Mouse (Mus musculus): ENCODE data around the gene Mtmr4.

Gene Mtmr4

DNA sequence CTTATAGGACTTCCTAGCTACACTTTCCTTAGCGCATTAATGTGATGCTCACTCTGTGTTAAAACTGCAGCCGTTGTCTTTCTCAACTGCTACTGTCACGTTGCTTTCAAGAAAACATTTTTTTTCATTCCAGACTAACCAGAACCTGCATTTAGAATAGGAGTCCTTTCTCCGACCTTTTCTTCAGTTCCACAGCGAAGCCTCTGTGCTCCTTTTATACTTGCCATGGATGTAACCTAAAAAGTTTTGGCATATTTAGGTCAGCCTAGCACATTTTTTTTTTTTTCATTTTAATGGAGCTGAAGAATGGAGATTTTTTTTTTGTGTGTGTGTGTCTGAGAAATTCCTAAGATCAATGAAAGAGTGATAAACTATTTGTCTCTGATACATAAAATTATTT, 23.6 kb downstream of the Mtmr4 start:
- no peak for DNase-seq (ENCODE audit: low read depth, low spot score)

- no peak for DNase-seq (ENCODE audit: low read depth, low spot score)
Measured at GRCm38 (mm10) chr11:87615952-87616351, 24.0 kb downstream of the Mtmr4 start.

- DNase-seq (ENCODE audit: low read depth, low spot score): no peak
Measured at GRCm38 (mm10) chr11:87616790-87617474, 25.0 kb downstream of the Mtmr4 start, which contains the start of gene Hsf5. Hsf5 (plus strand) TSS chr11:87617164.

GRCm38 (mm10) chr11:87617606-87618005, 25.6 kb downstream of the Mtmr4 start:
- no peak for DNase-seq (ENCODE audit: low read depth, low spot score)

GRCm38 (mm10) chr11:87623160-87623559, 31.2 kb downstream of the Mtmr4 start:
- no peak for DNase-seq (ENCODE audit: low read depth, low spot score)

- no peak for DNase-seq (ENCODE audit: low read depth, low spot score)
Measured at GRCm38 (mm10) chr11:87629859-87630258, 37.9 kb downstream of the Mtmr4 start.

GRCm38 (mm10) chr11:87638793-87639192, 46.8 kb downstream of the Mtmr4 start:
- no peak for DNase-seq (ENCODE audit: low read depth, low spot score)

DNA sequence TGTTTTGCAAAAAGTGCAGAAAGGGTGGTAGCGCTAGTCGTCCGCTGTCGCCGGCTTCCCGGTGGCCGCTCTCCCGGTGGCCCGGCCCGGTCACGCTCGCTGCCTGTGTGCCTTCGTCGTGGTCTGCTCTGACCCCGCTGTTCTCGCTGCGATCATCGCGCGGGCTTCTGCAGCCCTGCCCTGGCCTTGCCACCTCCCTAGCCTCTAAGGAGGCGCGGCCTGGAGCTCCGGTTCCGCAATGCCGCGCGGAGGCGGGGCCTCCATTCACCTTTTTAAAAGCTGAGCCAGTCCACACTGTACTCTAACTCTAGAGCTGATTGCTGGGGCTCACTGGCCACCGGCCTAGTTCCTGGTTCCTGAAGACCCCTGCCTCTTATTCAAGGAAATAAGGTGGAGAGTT, 47.2 kb downstream of the Mtmr4 start:
- DNase-seq (ENCODE audit: low read depth, low spot score): peak; percentile 35

DNA sequence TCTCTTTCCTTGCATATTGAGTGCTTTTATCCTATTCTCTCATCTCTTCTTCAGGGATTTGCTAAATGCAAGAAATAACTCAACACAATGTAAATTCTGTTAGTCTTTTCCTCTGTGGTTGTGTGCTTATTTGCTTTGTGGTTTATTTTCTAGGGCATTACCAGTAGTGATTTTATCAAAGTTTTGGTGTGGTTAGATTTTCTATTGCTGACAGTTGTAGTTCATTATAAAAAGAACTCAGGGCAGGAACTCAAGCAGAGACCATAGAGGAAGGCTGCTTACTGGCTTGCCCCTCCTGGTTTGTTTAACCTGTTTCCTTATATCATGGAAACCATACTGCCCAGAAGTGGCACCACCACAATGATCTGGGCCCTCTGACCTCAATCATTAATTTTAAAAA, 50.9 kb downstream of the Mtmr4 start:
- no peak for DNase-seq (ENCODE audit: low read depth, low spot score)

DNA sequence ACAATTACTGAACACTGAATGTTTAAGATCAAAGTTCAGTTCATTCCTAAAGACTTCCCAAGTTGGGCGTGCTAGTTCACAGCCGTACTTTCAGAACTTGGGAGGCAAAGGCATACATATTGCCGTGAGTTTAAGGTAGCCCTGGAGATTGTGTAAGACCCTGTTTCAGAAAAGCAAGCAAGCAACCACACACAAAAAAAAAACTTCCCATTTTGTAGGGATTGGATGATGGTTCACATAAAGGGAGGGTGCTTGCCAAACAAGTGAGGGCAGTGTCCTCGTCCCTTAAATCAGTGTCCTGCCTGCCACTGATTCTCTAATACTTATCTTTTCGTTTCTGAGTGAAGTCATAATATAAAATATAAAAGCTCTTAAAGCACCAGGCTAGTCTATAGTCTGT, 62.7 kb downstream of the Mtmr4 start:
- no peak for DNase-seq (ENCODE audit: low read depth, low spot score)

DNA sequence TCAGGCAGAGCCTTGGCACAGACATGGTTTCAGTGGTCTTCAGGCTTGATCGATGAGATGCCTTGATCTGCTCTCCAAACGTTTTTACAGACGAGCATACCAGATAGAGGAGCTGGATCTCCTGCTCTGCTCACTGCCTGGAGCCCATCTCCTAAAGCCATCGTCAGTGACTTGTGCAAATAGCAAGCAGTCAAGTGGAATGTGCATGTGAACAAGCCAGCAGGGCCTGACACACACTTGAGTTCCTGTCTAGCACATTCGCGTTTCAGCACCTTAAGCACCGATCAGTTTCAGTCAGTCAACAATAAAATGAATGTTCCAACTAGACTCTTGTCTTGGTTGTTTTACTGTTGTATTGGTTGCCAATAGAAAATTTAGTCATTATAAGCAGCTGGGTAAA, 67.3 kb downstream of the Mtmr4 start:
- DNase-seq (ENCODE audit: low read depth, low spot score): no peak

DNA sequence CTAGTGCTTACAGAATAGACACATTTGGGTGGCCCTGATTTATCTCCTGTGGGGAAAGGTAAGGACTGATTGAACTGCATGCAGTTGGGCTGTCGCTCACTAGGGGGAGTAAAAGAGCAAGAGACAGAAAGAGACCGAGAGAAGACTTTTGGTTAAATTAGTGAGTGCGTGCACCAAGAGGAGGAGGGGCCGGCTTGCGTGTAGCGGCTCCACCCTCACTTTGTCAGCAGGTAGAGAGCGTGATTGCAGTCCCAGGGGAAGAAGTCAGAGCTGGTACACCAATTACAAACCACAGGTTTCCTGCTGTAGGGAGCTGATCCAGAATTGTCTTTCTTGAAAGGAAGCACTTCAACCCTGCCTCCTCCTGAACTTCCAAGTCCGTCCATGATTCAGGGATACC, 70.4 kb downstream of the Mtmr4 start, which contains the start of gene Rnf43:
Rnf43 (plus strand) TSS at position 316 of the 400 bp plus-strand sequence.
- DNase-seq (ENCODE audit: low read depth, low spot score): peak; percentile 75

- no peak for DNase-seq (ENCODE audit: low read depth, low spot score)
Measured at GRCm38 (mm10) chr11:87662822-87663221, 70.9 kb downstream of the Mtmr4 start.

DNA sequence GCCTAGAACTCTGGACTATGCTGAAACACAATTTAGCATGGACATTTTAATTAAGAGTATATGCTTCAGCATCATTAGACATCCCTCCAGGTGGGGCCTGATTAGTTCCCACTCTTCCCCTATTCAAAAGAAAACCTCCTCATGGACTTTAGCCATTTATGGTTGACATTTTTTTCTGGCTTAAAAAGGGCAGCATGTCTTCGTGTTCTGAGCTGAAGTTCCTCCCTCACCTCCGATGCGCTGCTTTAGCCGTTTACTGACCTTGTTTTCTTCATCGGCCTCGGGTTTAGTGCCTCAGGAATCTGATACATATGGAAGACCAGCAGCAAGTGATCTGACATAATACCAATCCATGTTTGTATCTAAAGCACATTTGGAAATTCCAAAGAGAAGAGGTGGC, 72.0 kb downstream of the Mtmr4 start:
- DNase-seq (ENCODE audit: low read depth, low spot score): no peak

- no peak for DNase-seq (ENCODE audit: low read depth, low spot score)
Measured at GRCm38 (mm10) chr11:87664521-87664920, 72.6 kb downstream of the Mtmr4 start.

DNA sequence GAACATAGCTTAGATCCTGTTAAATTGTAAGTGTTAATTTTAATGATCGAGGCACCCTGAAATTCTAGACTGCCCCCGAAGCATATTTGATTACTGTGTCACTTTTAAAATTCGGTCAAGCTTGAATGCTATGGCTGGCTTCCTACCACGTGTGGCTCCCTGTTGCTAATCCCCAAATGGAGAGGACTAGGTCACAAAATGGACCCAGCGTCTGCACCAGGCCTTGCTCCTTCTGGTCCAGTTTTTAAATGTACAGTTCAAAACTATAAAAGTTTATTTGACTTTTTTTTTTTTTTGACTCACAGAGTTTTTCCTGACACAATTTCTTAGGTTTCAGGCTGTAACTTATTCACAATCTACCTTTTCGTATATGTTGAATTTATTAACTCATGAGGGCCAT, 73.3 kb downstream of the Mtmr4 start:
- no peak for DNase-seq (ENCODE audit: low read depth, low spot score)

DNA sequence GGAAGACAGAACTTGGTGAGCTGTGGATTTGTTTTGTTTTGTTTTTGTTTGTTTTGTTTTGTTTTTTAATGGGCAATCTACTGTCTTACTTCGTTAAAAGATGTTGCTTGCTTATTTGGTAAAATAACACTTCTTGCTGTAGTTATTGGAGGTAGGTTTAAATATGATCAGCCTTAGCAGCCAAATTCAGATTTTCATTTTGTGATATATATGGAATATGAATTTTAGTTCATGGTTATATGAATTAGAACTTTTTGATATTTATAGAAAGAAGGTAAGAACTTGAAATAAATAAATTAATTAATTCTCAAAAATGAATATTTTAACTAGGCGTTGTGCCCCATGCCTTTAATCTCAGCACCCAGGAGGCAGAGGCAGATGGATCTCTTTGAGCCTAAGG, 73.7 kb downstream of the Mtmr4 start:
- no peak for DNase-seq (ENCODE audit: low read depth, low spot score)

Measured in c-Kit-negative CD71-positive TER-119-positive erythroid progenitor cells, embryonic 14.5 days (primary cell).